30 mouse cellular contexts compared by ENCODE assay signal in the genomic region with DNA sequence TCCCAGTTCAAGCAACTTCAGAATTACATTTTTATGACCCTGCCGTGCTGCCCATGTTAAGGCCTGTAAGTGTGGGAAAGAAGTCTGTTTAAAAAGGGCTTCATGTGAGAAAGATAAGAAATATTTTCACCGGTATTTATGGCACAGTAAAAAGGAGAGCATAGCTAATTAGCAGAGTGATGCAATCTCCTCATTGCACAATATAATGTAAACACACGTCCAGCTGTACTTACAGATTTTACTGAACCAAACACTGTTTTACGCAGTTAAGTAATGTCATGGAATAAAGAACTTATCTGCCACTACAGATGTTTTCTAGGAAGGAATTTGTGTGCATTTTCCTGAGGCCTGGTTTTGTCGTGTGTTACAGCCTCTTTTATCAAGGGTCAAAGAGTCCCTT. TPM values are rescaled to one million over a fixed set of nuclear protein-coding genes. Genes with fewer than 3 reads are reported as not detected.
DNase-seq lines count a peak whose midpoint lies in the region; ATAC-seq and TF ChIP-seq lines count a peak whose summit lies in the region.
"Had no signal": no experiment of that assay in that cellular context is flagged by ENCODE, and none has a peak within 500 bp of the region (broad histone marks: within the 10 kb centered on the region; RNA-seq: fewer than 3 reads in every experiment).

No protein-coding gene starts in this region.

- H3K36me3 ChIP-seq in liver, adult 2 months (ENCODE audit: control insufficient read depth, insufficient read depth, low read length) = no peaks in the 10 kb centered on the region
- no peaks in the 10 kb centered on the region for H3K36me3 ChIP-seq in stomach, embryonic 16.5 days (ENCODE audit: control insufficient read depth, insufficient read depth, low read length)
- no peaks in the 10 kb centered on the region for H3K36me3 ChIP-seq in stomach, postnatal 0 days (ENCODE audit: control insufficient read depth, insufficient read depth, low read length)
- H3K36me3 ChIP-seq in intestine, embryonic 14.5 days (ENCODE audit: control insufficient read depth, insufficient read depth, low read length) = no peaks in the 10 kb centered on the region
- H3K36me3 ChIP-seq: forebrain, embryonic 10.5 days; kidney, embryonic 15.5 days; liver, embryonic 12.5 days had no signal

- TF ChIP-seq POLR2A in liver, adult 2 months (IDR thresholded peaks at IDR 0.05; ENCODE audit: extremely low read depth, insufficient read depth, low read length) = no peak

- no peaks in the 10 kb centered on the region for H3K9me3 ChIP-seq in stomach, embryonic 16.5 days (replicated peaks; ENCODE audit: control insufficient read depth, low read length)
- H3K9me3 ChIP-seq in stomach, postnatal 0 days (ENCODE audit: control insufficient read depth, low read length) = no peaks in the 10 kb centered on the region
- no peaks in the 10 kb centered on the region for H3K9me3 ChIP-seq in intestine, embryonic 14.5 days (ENCODE audit: control insufficient read depth, low read length)
- H3K9me3 ChIP-seq: forebrain, embryonic 10.5 days; kidney, embryonic 15.5 days; liver, embryonic 12.5 days had no signal

- TF ChIP-seq CTCF in liver, adult 2 months (IDR thresholded peaks at IDR 0.05; ENCODE audit: low read depth, low read length) = no peak
- no peak for TF ChIP-seq CTCF in stomach, postnatal 0 days (IDR thresholded peaks at IDR 0.05; ENCODE audit: low read depth)

- peak; percentile 58; the same call in 1 of the 2 replicates for ATAC-seq in stomach, embryonic 16.5 days (ENCODE audit: insufficient read depth, low FRiP score)
- ATAC-seq in stomach, postnatal 0 days (ENCODE audit: low FRiP score, low TSS enrichment) = no peak
- peak; percentile 62; the same call in 1 of the 2 replicates for ATAC-seq in intestine, embryonic 14.5 days (replicated peaks; ENCODE audit: low FRiP score, low TSS enrichment, low read depth)
- ATAC-seq: forebrain, embryonic 16.5 days; inflammation-experienced regulatory T-cells, adult 6 months; liver, embryonic 12.5 days had no signal

- no peaks in the 10 kb centered on the region for H3K27me3 ChIP-seq in liver, adult 2 months (ENCODE audit: control insufficient read depth, insufficient read depth, low read length)
- H3K27me3 ChIP-seq in stomach, embryonic 16.5 days (ENCODE audit: control insufficient read depth, insufficient read depth, low read length) = no peaks in the 10 kb centered on the region
- H3K27me3 ChIP-seq in stomach, postnatal 0 days (ENCODE audit: control insufficient read depth, insufficient read depth, low read length) = no peaks in the 10 kb centered on the region
- H3K27me3 ChIP-seq in intestine, embryonic 14.5 days (replicated peaks; ENCODE audit: control insufficient read depth, insufficient read depth, low read length) = no peaks in the 10 kb centered on the region
- H3K27me3 ChIP-seq: kidney, embryonic 15.5 days; liver, embryonic 12.5 days had no signal

- H3K4me1 ChIP-seq in liver, adult 2 months (ENCODE audit: control insufficient read depth, insufficient read depth, low read length) = no peaks in the 10 kb centered on the region
- no peaks in the 10 kb centered on the region for H3K4me1 ChIP-seq in stomach, embryonic 16.5 days (ENCODE audit: control insufficient read depth, insufficient read depth, low read length)
- H3K4me1 ChIP-seq in stomach, postnatal 0 days (replicated peaks; ENCODE audit: control insufficient read depth, insufficient read depth) = no peaks in the 10 kb centered on the region
- no peaks in the 10 kb centered on the region; the same call in 1 of the 2 replicates for H3K4me1 ChIP-seq in intestine, embryonic 14.5 days (replicated peaks; ENCODE audit: control insufficient read depth, insufficient read depth, low read length)
- H3K4me1 ChIP-seq: forebrain, embryonic 10.5 days; kidney, embryonic 15.5 days had no signal

- H3K4me2 ChIP-seq in stomach, embryonic 16.5 days (ENCODE audit: low read depth, low read length) = no peak overlapping the region
- no peak overlapping the region for H3K4me2 ChIP-seq in stomach, postnatal 0 days (replicated peaks; ENCODE audit: low read depth)
- H3K4me2 ChIP-seq in intestine, embryonic 14.5 days (ENCODE audit: low read length) = no peak overlapping the region
- H3K4me2 ChIP-seq: hindbrain, embryonic 14.5 days; kidney, embryonic 15.5 days; liver, embryonic 12.5 days had no signal

- H3K79me2 ChIP-seq in liver, adult 2 months (ENCODE audit: control insufficient read depth, insufficient read depth, low read length) = no peaks in the 10 kb centered on the region

- no peak overlapping the region for H3K9ac ChIP-seq in liver, adult 2 months (ENCODE audit: low read depth, low read length)
- H3K9ac ChIP-seq in stomach, embryonic 16.5 days (ENCODE audit: low read length) = no peak overlapping the region
- no peak overlapping the region for H3K9ac ChIP-seq in stomach, postnatal 0 days (ENCODE audit: low read length)
- H3K9ac ChIP-seq in intestine, embryonic 14.5 days (ENCODE audit: low read length) = no peak overlapping the region
- H3K9ac ChIP-seq: hindbrain, embryonic 14.5 days; kidney, embryonic 15.5 days; liver, embryonic 12.5 days had no signal

- no peak overlapping the region for H3K27ac ChIP-seq in liver, adult 2 months (replicated peaks; ENCODE audit: insufficient read depth, low read depth, low read length)
- no peak overlapping the region for H3K27ac ChIP-seq in stomach, embryonic 16.5 days (ENCODE audit: low read length)
- no peak overlapping the region for H3K27ac ChIP-seq in stomach, postnatal 0 days (replicated peaks)
- no peak overlapping the region for H3K27ac ChIP-seq in intestine, embryonic 14.5 days (ENCODE audit: low read depth)
- H3K27ac ChIP-seq: forebrain, embryonic 10.5 days; hindbrain, embryonic 14.5 days; kidney, embryonic 15.5 days; liver, embryonic 12.5 days had no signal

- DNase-seq in liver, adult 2 months (ENCODE audit: extremely low read depth, low read depth, low spot score) = peak; percentile 12
- DNase-seq in liver = no peak
- no peak for DNase-seq in stomach, postnatal 0 days (ENCODE audit: low spot score)
- no peak for DNase-seq in intestine, embryonic 14.5 days (ENCODE audit: low spot score)
- no peak for DNase-seq in adrenal gland, postnatal 36 days
- no peak for DNase-seq in urinary bladder, postnatal 14 days (ENCODE audit: low spot score)
- DNase-seq: adrenal gland, postnatal 25 days; cerebellum, adult 9-10 months; gastrocnemius, postnatal 14 days; heart, adult 18-20 months; heart, postnatal 4 days; kidney, postnatal 36 days; layer of hippocampus, adult 9-11 months; lung, postnatal 10 days; midbrain, embryonic 14.5 days; right cerebral cortex, postnatal 14 days; thymus, postnatal 14 days had no signal

- no peak for TF ChIP-seq EP300 in stomach, postnatal 0 days (optimal IDR thresholded peaks at IDR 0.05)

- WGBS in liver, adult 2 months = 19% methylated on average over 5 of the region's 5 CpGs
- WGBS in stomach, embryonic 16.5 days = 18% methylated on average over 5 of the region's 5 CpGs
- 13% methylated on average over 5 of the region's 5 CpGs for WGBS in stomach, postnatal 0 days
- 21% methylated on average over 5 of the region's 5 CpGs for WGBS in intestine, embryonic 14.5 days

- H3K4me3 ChIP-seq in liver, adult 2 months (ENCODE audit: insufficient read depth, low read depth, low read length) = no peak overlapping the region
- H3K4me3 ChIP-seq in stomach, embryonic 16.5 days (replicated peaks; ENCODE audit: low read length) = no peak overlapping the region
- no peak overlapping the region for H3K4me3 ChIP-seq in stomach, postnatal 0 days (ENCODE audit: low read depth, low read length)
- H3K4me3 ChIP-seq in intestine, embryonic 14.5 days (ENCODE audit: low read depth, low read length) = no peak overlapping the region
- H3K4me3 ChIP-seq: forebrain, embryonic 10.5 days; kidney, embryonic 15.5 days; liver, embryonic 12.5 days had no signal

RNA-seq across cellular contexts. Expression of a gene that starts 32.3 kb away (rescaled TPM):
- not detected in 2 replicates for total RNA-seq in liver, adult 2 months (2014; rRNA removed)
- polyA plus RNA-seq in liver, adult 2 months (2012; rRNA removed) = not detected in 2 replicates
- not detected in 2 replicates for polyA plus RNA-seq in stomach, embryonic 16.5 days (2015; fragmentation: Nextera tagmentation; extraction: Ambion mirVana)
- not detected in 2 replicates for polyA plus RNA-seq in stomach, postnatal 0 days (2015; fragmentation: Nextera tagmentation; extraction: Ambion mirVana)
- polyA plus RNA-seq in intestine, embryonic 14.5 days (2014; fragmentation: Nextera tagmentation; extraction: Ambion mirVana) = not detected in 2 replicates
- total RNA-seq in adrenal gland, postnatal 36 days (2021) = not detected
- total RNA-seq: adrenal gland, postnatal 25 days; gastrocnemius, postnatal 14 days; heart, adult 18-20 months; heart, postnatal 4 days; left cerebral cortex, adult 18-20 months; left cerebral cortex, postnatal 36 days; megakaryocyte-erythroid progenitor cell, adult 5-6 weeks had no signal
- polyA plus RNA-seq: embryonic facial prominence, embryonic 11.5 days; forebrain, embryonic 10.5 days; forebrain, embryonic 16.5 days; heart, embryonic 14.5 days; hindbrain, embryonic 14.5 days; inflammation-experienced regulatory T-cells, adult 6 months; liver, embryonic 12.5 days; midbrain, embryonic 14.5 days; neural tube, embryonic 11.5 days had no signal

RNA-seq across cellular contexts. Expression of a gene that starts 46.2 kb away (rescaled TPM):
- 1.7 and 3.3 TPM in 2 replicates for total RNA-seq in liver, adult 2 months (2014; rRNA removed)
- 1.6 and 3.5 TPM in 2 replicates for polyA plus RNA-seq in liver, adult 2 months (2012; rRNA removed)
- 2.9 and 3.2 TPM in 2 replicates for polyA plus RNA-seq in stomach, embryonic 16.5 days (2015; fragmentation: Nextera tagmentation; extraction: Ambion mirVana)
- 0.79 and 1.3 TPM in 2 replicates for polyA plus RNA-seq in stomach, postnatal 0 days (2015; fragmentation: Nextera tagmentation; extraction: Ambion mirVana)
- polyA plus RNA-seq in intestine, embryonic 14.5 days (2014; fragmentation: Nextera tagmentation; extraction: Ambion mirVana) = 0.35 and 0.66 TPM in 2 replicates
- total RNA-seq in adrenal gland, postnatal 36 days (2021) = under 1 TPM; 0.26 to 0.43 TPM
- total RNA-seq: megakaryocyte-erythroid progenitor cell, adult 5-6 weeks had no signal
- polyA plus RNA-seq: inflammation-experienced regulatory T-cells, adult 6 months had no signal
